Mouse (Mus musculus): ENCODE measurements at regions not wholly inside any gene's neighbourhood (a gene's known extent, or its start where the extent isn't known, plus 50 kb on each side); places are given as distances from the start of the nearest gene placed in this dataset.

DNA sequence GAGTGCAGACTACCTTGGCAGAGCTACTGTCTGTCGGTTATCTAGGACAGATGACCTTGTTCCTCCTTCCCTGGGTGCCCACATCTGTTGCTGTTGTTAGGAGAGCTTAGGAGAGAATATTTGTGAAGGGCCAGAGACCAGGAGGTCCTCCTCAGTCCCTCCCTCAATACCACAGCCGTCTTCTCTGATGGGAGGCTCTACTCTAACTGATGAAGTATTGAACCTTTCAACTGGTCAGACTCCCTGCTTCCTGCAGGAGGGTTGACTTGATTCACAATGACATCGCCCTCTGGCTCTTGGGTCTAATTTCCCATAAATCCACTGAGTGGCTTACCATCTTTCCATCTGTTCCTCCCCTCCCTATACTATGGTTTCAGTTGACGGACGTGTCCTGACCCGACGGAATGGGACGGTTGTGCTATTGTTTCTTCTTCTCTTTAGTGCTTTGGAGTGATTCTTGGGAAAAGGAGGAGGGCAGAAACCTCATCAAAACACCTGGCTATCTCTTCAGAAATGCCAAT, 253.3 kb downstream of the Cd83 start:
- no peak for DNase-seq (ENCODE audit: inconsistent ontology term)

DNA sequence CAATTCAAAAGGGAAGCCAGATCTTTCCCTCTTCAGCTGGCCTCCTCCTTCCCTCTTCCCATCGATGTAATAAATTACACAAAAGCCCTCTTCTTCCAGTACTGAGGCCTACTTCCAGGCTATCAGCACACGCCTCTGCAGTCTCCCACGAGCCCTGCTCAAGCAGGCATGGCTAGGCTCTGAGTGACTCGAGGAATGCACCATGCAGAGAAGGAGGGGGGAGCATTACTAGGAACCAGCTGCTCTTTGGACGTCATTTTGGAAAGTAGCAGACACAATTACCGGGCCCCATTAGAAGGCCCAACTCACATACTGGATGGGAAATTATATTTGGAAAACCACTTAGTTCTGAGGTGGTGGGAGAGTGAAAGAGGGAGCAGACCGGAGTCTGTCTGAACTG, 253.7 kb downstream of the Cd83 start:
- DNase-seq (ENCODE audit: inconsistent ontology term): peak; percentile 27

DNA sequence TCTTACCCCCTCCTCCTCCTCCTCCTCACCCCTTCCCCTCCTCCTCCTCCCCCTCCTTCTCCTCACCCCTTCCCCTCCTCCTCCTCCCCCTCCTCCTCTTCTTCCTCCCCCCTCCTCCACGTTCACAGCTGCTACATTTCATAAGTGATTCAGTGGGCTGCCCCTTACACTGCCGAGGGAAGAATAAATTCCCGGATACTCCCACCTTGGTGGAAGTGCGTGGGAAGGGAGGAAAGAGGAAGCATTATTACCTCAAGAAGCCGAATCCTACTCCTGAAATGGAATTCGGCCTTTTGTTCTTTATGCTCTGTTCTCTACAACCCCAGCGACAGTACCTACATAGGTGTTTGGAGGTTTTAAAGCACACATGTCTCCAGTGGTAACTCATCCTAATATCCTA, 256.1 kb downstream of the Cd83 start:
- DNase-seq (ENCODE audit: inconsistent ontology term): no peak

DNA sequence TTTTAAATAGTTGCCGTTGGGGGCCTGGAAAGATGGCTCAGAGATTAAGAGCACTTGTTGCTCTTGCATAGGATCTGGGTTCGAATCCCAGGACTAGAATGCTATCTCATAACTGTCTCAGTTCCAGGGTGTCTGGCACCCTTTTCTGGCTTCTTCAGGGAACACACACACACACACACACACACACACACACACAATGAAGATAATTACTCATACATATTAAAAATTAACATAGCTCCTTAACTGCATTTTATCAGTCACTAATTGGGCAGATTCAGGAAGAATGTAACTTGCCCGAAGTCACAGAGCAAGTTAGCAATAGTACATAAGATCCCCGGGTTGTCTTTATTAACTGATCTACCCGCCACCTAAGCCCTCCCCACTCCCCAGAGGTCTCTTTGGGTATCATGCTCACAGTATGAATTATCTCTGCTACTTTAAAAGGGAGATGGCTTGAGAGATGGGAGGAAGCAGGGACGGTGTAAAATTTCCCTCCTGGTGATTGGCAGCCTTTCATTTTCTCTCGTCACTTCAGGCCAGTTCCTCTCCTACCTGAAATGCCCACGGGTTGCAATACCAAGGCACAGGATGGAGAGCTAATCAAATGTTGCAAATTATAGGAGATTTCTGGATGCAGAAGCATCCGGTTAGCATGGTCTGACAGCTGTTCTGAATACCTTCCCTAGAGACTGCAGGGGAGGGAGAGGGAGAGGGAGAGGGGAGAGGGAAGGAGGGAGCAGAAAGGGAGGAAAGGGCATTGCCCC, 258.3 kb downstream of the Cd83 start:
- DNase-seq (ENCODE audit: inconsistent ontology term): no peak

DNA sequence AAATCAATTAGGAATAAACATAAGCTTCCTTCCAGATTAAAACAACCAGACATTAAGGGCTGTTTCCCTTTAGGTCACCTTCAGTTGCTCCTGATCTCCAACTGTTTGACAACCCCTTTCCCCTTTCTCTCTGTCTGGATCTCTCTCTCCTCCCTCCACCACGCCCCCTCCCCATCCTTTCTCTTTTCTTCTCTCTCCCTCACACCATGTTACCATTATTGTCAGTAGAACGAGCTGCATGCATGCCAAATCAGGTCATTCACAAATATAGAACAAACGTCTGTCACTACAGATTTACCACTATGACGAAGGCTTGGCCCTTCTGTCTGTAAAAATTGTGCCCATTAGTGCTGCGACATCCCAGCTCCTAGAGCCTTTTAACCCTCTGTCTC, 258.9 kb downstream of the Cd83 start:
- peak; percentile 60 for DNase-seq (ENCODE audit: inconsistent ontology term)

DNA sequence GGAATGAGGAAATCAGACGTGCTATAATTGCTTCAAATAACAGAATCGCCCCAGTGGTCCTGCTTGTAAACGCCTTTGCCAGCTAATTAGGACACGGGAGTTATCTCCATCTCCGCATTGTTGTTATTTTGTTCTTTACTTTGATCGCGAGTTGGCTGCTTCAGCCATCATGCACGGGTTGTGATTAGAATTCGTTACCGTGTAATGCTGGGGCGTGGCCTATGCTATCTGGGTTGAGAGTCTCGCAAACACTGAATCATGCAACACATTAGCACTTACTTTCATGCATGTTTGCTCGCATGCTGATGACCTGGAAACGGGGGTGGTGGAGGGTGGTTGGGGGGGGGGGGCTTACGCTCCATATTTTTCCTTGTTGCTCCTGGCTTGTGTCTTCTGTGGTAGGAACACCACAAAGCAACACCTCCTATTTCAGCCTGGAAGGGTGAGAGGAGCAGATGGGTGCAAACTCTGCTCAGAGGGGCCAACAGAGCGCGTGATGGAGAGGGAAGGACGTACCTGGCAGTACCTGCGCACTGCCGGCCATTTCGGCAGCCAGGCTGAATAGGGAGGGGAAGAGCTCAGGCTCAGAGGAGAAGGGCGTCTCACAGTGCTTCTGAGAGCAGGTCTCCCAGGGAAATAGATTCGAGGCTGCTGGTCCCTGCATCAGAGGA, 260.1 kb downstream of the Cd83 start:
- DNase-seq (ENCODE audit: inconsistent ontology term): no peak

DNA sequence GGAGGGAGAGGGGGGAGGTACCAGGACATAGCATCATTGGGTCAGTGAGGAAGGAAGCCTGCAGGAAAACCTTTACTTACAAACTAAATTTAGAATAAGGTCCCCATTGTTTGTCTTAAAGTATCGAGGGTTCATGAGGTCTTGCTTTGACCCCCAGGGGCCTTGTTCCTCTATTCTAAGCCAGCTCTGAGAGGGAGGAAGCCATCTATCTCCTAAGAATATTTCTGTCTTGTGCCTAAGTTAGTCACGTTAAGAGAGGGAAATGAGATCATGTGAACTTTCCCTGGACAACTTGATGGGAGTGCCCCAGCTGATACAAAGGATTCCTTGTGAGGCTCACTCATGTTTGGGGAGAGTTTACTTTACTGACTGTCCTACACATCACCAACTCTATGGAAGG, 261.9 kb downstream of the Cd83 start:
- no peak for DNase-seq (ENCODE audit: inconsistent ontology term)

DNA sequence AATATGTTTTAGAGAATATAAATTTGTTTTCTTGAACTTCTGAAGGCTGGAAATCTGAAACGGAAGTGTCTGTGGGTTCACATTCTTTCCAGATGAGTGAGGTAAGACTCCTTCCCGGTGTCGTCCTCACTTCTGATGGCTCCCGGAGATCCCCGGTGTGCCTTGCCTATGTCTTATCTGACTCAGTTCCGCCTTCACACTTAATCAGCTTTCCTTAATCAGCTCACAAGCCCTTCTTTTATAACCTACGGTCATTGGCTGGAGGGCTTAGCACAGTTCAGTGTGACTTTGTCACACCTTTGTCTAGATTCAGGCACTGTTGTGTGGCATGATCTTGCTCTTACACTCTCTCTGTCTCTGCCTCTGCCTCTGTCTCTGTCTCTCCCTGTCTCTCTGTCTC, 269.6 kb downstream of the Cd83 start:
- no peak for DNase-seq (ENCODE audit: inconsistent ontology term)

DNA sequence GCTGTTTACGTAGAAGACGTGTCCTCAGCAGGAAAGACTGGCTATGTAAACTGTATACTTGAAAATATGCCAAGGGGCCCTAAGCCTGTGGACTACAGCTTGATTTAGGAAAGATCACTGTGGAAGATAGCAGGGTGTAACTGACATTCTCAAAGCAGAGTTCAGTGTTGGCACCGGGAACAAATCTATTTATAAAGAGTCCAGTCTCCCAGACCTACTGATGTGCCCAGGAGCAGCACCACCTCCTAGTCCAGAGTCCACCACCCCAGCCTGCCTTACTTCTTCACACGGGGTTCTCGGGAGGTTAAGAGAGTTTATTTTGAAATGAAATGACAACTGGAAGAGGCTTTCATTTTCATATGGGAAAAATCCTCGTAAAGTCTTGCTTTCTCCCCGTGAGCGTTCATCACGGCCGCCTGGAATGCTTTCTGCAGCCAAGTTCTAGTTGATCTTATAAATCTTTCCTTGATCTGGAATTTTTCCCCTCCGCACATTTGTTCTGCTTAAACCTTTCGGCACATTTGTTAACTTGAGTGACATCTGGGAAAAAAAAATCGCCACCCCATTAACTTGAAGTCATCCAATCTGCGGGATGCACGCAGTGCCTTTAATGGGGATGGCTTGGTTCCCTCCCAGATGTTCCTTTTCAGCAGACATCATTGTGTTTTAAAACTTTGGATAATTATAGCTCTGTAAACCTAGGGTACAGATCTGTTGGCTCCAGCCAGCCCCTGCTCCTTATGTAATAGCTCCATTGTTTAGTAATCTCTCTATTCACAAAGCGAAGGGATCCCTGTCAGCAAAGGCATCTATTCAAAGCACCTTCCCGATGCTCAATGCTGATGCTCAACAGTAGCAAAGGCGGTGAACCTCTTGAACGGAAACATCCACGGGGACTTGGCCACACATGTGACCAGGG, 271.3 kb downstream of the Cd83 start:
- DNase-seq (ENCODE audit: inconsistent ontology term): peak; percentile 25

DNA sequence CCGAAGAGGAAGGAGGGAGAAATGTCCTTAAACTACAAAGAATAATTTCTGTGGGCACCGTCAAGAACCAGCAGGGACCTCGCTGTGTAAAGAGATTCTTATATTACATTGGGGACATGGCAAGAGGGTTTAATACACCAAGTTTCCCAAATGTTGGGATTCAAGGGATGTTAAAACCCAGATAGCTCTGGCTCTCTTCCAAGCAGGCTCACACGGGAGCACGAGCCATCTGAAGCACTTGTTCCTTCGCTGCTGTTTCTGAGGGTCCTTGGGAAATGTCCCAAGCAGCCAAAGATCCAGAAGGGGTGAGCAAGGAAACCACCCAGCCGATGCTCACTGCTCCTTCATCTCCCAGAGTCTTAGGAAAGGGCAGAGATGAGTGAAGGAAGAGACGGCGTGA, 272.1 kb downstream of the Cd83 start:
- no peak for DNase-seq (ENCODE audit: inconsistent ontology term)

DNA sequence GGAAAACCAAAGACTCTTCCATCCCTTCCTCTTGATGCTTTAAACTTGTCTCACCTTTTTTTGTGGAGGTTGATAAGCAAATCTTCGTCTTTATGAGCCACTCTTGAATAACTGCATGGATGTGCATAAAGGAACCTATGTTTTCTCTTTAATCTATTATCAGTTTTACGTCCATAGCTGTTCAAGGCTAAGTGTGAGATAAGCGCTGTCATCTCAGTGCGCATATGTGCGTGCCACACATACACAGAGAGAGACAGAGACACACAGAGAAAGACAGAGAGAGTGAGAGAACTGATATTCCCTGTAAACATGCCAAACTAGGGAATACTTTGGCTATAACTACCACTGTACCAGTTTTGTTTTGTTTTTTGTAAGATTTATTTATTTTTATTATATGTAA, 273.0 kb downstream of the Cd83 start:
- no peak for DNase-seq (ENCODE audit: inconsistent ontology term)

DNA sequence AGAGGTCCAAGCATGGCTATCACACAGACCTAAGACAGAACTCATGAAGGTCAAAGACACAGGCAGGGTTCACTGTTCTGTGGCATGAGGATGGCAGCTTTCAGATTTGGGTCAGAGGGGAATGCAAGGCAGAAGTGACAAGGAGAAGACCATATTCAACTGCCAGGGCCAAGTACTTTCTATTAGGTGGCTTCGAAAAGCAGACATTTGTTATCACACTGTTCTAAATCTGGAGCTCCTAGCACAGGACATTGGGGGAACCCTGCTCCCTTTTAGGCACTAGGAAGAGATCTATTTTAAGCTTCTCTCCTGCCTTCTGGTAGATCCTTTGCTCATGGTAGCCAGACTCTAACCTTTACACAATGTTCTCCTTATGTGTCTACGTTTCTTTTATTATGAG, 273.7 kb downstream of the Cd83 start:
- no peak for DNase-seq (ENCODE audit: inconsistent ontology term)

DNA sequence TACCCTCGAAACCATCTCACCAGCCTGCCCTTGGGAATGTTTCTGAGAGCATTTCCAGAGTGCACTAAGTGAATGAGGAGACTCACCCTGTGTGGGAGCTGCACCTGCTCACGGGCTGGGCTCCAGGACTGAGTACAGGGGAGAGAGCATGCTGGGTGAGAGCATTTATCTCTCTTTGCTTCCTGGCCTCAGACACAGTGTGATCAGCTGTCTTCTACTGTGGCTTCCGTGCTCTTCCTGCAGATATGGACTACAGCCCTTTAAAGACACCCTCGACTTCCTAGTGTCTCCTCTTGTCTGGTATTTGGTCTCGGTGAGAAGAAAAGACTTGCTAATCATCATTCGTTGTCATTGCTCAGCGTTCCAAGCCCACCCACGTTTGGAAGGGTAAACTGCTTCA, 274.9 kb downstream of the Cd83 start:
- DNase-seq (ENCODE audit: inconsistent ontology term): no peak

DNA sequence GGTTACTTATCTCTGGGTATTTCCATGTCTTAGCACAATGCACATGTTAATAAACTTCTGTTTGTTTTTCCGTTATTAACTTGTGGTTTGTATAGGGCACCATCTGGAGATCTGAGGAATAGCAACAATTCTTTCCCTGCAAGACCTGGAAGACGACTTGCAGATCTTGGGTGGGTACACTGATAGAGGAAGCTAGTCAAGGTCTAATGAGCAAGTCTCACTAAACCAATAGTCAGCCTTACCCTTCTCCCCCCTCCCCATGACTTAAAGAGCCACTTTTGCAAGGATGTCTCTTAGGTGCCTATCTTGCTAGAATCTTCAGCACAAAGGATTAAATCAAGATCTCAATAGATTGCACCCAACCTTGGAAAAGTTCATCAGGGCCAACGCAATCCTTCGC, 276.7 kb downstream of the Cd83 start:
- DNase-seq (ENCODE audit: inconsistent ontology term): no peak

DNA sequence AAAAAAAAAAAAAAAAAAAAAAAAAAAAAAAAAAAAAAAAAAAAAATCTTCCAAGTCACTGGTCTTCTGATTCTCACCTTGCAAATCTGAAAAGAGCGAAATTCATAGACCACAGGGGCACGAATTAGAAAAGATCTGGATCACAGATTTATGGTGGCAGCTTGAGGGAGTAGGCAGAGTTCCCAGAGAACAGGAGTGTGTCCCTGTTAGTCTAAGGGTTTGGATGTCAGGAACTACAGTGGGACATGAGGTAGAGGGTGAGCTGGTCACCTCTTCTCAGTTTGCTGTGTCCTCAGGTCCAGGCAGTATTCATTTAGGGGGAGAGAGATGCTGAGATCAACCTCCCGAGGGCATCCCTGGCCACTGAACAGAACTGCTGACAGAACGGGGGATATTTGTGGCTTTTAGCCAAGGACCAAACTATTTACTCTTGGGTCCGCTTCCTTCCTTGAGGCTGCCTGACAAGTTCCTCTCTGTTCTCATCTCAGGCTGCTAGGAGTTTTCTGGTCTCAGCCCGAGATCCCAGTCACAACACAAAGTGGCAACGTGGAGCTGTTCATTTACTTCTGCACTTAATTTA, 277.2 kb downstream of the Cd83 start:
- DNase-seq (ENCODE audit: inconsistent ontology term): no peak

DNA sequence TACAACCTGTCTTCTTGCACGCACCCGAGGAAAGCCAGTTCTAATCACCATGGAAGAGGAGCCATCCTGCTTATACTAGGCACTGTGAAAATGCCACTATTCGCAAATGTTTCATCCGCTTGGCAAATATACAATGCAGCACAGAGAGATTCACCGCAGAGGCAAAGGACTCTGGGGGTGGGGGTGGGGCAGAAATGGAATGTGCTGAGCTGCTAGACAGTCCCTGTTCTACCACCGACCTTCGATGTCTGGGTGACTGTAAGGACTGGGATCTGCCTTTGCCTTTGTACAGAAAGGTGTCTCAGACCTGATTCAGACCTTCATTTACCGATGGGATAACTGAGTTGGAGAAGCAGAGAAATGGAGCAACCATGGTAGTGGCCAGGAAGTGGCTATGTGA, 278.7 kb downstream of the Cd83 start:
- DNase-seq (ENCODE audit: inconsistent ontology term): peak; percentile 85

DNA sequence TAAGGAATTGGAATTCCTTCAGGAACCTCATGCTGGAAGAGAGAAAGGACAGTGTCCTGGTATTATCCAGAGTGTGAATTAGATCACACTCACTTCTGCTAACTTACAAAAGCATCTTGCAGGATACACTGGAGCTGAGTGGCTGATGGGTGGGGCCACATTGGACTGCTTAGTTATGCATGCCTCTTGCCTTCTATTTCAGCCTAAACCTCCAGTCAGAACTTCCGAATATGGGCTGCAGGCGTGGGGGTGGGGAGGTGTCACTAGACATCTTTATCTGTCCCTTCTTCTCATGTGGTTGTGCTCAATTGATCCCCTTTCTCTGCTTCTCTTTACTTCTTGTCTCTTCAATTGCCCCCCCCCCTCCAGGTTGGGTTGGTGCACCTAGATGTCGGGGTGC, 279.5 kb downstream of the Cd83 start:
- no peak for DNase-seq (ENCODE audit: inconsistent ontology term)

DNA sequence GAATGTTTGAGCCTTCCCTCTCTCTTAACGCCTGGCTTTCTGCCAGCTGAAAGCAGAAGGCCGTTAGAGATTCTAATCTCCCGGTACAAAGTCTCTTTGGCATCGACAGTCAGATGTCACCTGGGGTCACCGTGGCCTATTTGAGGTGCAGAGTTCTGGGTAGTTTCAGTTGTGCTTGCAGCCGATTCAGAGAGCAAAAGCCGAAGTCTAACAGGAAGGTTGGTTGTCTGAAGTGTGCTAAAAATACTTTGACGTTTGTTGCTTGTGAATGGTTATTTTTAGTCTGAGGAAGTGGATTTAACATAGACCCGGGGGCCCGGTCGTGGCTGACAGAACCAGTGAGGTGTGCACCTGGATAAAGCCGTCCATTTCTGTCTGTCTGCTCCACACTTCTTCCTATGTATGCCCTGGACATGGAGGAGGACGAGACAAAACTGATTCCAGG, 281.2 kb downstream of the Cd83 start:
- DNase-seq (ENCODE audit: inconsistent ontology term): no peak

DNA sequence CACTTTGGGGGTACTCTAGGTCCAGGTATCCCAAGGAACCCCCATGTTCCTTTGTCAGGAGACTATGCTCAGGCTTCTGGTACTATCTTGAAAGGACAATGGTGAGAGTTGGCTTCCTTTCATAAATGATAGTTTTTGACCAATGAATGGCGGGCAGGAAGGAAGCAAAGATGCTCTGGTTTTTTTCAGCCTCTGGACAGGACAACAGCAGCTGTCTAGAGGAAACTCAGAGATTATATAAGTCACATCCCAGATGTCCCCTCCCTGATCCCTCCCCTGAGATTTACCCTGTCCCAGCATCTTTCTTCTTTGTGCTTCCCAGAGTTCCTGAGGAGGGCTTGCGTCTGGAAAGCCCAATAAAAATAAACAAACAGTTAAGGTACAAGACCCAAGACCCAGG, 282.7 kb downstream of the Cd83 start:
- DNase-seq (ENCODE audit: inconsistent ontology term): no peak

DNA sequence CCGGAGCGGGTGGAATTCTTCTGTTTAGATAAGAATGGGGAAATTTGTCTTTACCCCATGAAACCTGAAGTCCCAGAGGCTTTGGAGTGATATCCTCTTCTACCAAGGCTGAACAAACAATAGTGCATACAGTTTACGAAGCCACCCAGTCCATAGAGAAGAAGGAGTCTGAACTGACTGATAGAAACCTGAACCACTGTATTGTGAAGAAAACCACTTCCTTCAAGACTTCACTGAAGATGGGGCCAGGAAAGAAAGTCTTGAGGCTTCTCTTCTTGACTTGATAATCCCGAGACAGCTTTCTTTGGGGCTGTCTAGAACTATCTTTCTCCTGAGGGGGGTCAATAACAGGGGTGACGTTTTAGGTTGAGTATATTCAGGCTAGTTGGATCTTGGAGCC, 284.4 kb downstream of the Cd83 start:
- no peak for DNase-seq (ENCODE audit: inconsistent ontology term)

DNA sequence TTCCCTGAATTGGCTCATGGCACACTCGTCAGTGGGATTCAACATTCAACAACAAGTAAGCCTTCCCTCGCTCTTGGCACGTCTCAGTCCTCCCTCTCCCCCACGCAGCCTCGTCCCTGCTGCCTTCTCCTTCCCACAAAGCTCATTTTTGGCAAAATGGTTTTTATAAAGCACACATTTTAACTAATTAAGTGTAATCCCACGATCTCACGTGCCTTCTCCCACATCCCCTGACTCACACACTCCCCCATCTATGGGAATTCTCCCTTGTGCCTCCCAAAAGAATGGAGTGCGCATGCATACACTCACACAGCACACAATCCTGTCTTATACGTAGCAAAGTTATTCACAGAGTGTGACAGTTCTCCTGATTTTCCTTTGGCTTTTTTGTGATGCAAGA, 288.5 kb downstream of the Cd83 start:
- DNase-seq (ENCODE audit: inconsistent ontology term): no peak

DNA sequence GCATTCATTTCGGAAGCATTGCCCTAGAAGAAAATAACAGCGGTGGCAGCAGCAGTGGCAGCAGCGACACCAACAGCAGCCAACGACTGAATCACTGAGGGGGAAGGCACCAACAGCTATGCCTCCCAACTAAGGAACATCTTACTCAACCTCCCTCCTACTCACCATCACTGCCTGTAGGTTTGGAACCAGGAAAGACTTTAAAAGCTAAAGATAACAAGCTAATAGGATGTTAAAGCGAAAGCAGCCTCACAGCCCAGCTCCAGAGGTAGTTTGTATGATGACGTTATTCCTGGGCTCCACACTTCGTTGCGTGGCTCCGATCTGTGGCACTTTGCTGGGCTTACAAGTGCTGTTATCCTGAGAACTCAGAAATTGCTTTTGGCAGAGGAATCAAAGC, 289.6 kb downstream of the Cd83 start:
- no peak for DNase-seq (ENCODE audit: inconsistent ontology term)

Data from Muller cell, postnatal 12 days (primary cell).